Mouse (Mus musculus) midbrain, embryonic 12.5 days (tissue): Measurements from ENCODE around the gene Galnt18. TPM values are rescaled to one million over a fixed set of nuclear protein-coding genes. Genes with fewer than 3 reads are reported as not detected.

Experiments used
- ATAC-seq: fragments of 200-750 bp; cut with Nextera tagmentation; 2 replicates; pipeline ENCODE4 v1.8.0; 2017; ENCODE audit warnings: low read depth, moderate TSS enrichment, moderate library complexity; ENCODE audit not compliant: low FRiP score
- H3K27ac ChIP-seq: fragments of 300-500 bp; sonication (generic); replicated peaks from 2 replicates; pipeline ENCODE4 v1.5.1; 2016; ENCODE audit warnings: mild to moderate bottlenecking
- H3K27me3 ChIP-seq: fragments of 300-500 bp; sonication (generic); 2 replicates; pipeline ENCODE4 v1.6.1; 2016; ENCODE audit warnings: mild to moderate bottlenecking
- H3K36me3 ChIP-seq: fragments of 300-500 bp; sonication (generic); 2 replicates; pipeline ENCODE4 v1.6.1; 2016
- H3K4me1 ChIP-seq: fragments of 300-500 bp; sonication (generic); 2 replicates; pipeline ENCODE4 v1.6.1; 2016
- H3K4me2 ChIP-seq: fragments of 300-500 bp; sonication (generic); replicated peaks from 2 replicates; pipeline ENCODE4 v1.6.1; 2016; ENCODE audit warnings: mild to moderate bottlenecking, moderate library complexity
- H3K4me3 ChIP-seq: fragments of 300-500 bp; sonication (generic); 2 replicates; pipeline ENCODE4 v1.5.1; 2016; ENCODE audit warnings: mild to moderate bottlenecking
- H3K9ac ChIP-seq: fragments of 300-500 bp; sonication (generic); replicated peaks from 2 replicates; pipeline ENCODE4 v1.6.1; 2016; ENCODE audit warnings: mild to moderate bottlenecking, moderate library complexity
- H3K9me3 ChIP-seq: fragments of 300-500 bp; sonication (generic); 2 replicates; pipeline ENCODE4 v1.6.1; 2016; ENCODE audit warnings: mild to moderate bottlenecking
- WGBS: fragments of 180-500 bp; shearing (Covaris S2); methylation state at CpG from one replicate; pipeline ENCODE4 v1.1.7; 2016; 5-methylcytosine and 5-hydroxymethylcytosine counted together
- polyA plus RNA-seq: library from polyadenylated mRNA; unstranded; fragments of >200 nt; fragmentation: Nextera tagmentation; extraction: Ambion mirVana; gene quantifications from 2 replicates; pipeline ENCODE4 v1.2.1, GENCODE M21; 2016

Gene Galnt18
- polyA plus RNA-seq, 1 experiment from 2014 or later = 7.7 TPM

DNA sequence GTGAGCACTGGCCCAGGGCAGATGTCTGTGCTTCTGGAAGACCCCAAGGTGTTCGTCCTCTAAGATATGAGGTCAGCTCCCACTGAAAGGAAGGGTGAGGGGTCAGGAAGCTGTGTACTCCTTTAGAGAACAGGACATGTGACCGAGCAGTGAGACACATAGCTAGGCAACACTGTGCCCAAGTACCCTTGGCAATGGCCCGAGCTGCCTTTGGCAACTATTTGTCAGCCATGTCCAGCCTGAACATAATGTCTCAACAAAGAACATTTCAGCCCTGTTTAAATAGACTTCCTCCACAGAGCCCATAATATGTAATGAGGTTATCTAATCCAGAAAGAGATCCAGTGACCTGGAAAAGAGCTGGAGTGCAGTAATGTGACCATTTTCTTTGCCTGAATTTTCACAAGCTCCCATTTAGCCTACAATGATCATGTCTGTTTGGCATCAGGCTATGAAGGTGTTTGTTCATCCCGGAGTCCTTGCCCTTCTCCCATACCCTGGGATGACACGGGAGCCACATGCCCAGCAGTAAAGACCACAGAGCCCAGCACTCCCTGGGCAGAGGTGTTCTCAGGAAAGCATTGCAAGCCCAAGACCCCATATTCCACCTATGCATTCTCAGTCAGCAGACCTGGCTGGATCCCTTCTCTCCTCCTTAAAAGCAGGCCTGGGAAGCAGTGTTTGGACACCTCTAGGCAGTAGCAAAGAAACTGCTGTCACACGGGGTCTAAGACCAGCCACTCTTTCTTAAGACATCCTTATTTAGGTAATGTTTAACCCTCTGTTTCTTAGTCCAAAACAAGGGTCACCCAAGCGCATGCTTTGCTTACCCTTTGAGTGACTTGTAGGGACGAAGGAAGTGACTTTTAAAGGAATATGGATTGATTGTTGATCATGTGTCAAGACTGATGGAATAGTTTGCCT lies 49.2 kb downstream of the Galnt18 start:
- no peak overlapping the region for H3K4me2 ChIP-seq
- no peaks in the 10 kb centered on the region for H3K4me1 ChIP-seq
- no peak overlapping the region for H3K27ac ChIP-seq
- WGBS = 85% methylated on average over 8 of the region's 8 CpGs
- no peak overlapping the region for H3K9ac ChIP-seq
- H3K4me3 ChIP-seq = no peak overlapping the region
- no peaks in the 10 kb centered on the region for H3K27me3 ChIP-seq
- H3K9me3 ChIP-seq = no peaks in the 10 kb centered on the region
- ATAC-seq = no peak
- no peaks in the 10 kb centered on the region for H3K36me3 ChIP-seq

DNA sequence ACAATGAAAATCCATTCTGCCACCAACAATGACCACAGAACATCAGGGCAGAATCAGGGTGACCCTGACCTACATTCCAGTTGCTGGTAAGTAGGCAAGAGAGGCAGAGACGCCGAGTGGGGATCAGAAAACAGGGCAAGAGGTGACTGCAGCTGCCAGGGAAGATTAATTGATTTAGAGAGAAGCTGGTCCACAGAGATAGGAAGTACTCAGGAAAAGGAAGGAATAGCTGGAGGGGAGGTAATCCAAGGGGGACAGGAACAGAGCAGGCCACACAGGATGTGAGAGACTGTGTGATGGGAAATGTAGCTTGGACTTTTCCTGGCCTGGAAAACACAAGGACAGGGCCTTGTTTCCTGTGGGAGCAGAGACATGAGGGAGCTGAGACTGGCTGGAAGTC lies 52.8 kb downstream of the Galnt18 start:
- no peaks in the 10 kb centered on the region for H3K36me3 ChIP-seq
- H3K27ac ChIP-seq = no peak overlapping the region
- H3K4me2 ChIP-seq = no peak overlapping the region
- H3K27me3 ChIP-seq = no peaks in the 10 kb centered on the region
- no peak for ATAC-seq
- no peak overlapping the region for H3K4me3 ChIP-seq
- WGBS = 64% methylated on average over 2 of the region's 2 CpGs
- H3K4me1 ChIP-seq = no peaks in the 10 kb centered on the region
- H3K9me3 ChIP-seq = no peaks in the 10 kb centered on the region
- no peak overlapping the region for H3K9ac ChIP-seq

DNA sequence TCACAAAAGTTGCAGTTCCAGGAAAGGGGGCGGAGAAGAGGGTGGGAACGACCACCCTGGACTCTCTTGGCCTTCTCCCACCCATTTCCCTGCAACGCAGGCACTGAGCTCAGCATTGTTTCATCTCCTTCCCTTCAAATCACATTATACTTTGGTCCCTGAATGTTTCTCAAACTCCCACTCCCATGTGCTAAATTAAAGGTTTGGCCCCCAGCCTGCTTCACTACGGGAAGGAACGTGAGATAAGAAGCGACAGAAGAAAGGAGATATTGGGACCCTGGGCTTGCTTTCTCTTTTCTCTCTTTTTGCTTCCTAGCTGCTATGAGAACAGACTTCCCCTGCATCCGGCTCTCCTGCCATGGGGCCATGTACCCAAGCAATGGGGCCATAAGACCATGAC lies 55.0 kb downstream of the Galnt18 start:
- Histone ChIP-seq H3K36me3 (no peaks in the 10 kb centered on the region), H3K9me3 (no peaks in the 10 kb centered on the region), H3K27me3 (no peaks in the 10 kb centered on the region), H3K27ac (no peak overlapping the region), H3K4me3 (no peak overlapping the region), H3K4me1 (0 out of 2 replicates have a peak, but pooled peaks cover 8% of the 10 kb centered on the region), H3K9ac (no peak overlapping the region), H3K4me2 (no peak overlapping the region)
- 85% methylated on average over 7 of the region's 7 CpGs for WGBS
- ATAC-seq = no peak

DNA sequence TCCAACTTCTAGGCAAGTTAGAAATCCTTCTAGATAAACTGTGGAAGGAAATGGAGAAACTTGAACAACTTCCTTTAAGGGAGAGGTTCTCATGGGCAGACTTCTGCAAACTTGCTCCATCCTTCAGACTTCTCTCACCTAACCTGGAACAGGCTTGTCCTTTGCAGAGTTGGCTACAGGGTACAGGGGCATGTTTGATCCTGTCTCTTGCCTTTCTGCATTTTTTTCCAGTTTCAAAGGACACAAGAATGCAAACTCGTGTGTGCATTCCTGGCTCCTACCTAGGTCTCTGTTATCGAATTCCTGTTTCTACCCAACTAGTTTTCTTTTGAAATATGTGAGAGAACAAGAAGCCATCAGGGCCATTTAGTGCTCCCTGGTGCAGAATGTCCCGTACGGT lies 55.8 kb downstream of the Galnt18 start:
- ATAC-seq = no peak
- 92% methylated on average over 4 of the region's 4 CpGs for WGBS
- Histone ChIP-seq H3K27me3 (no peaks in the 10 kb centered on the region), H3K4me3 (no peak overlapping the region), H3K27ac (no peak overlapping the region), H3K9ac (no peak overlapping the region), H3K4me2 (no peak overlapping the region), H3K4me1 (0 out of 2 replicates have a peak, but pooled peaks cover 8% of the 10 kb centered on the region), H3K9me3 (no peaks in the 10 kb centered on the region), H3K36me3 (no peaks in the 10 kb centered on the region)

DNA sequence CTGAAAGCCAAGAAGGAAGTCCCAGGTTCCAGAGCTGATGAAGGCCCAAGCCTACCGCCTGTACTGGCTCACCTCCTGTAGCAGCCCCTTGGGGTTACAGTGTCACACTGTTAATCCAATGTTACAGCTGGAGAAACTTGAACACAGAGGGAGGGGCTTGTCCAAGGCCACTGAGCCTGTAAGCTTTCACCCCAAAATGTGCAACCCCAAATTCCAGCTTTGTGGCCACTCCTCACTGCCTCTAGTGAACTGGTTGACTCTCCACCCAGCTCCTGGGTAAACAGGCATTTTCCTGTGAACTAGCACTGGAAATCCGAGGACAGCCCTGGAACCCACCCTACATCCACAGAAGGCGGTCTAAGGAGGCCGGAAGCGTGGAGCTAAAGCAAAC lies 58.5 kb downstream of the Galnt18 start:
- no peak for ATAC-seq
- Histone ChIP-seq H3K27me3 (no peaks in the 10 kb centered on the region), H3K36me3 (no peaks in the 10 kb centered on the region), H3K4me3 (no peak overlapping the region), H3K9me3 (no peaks in the 10 kb centered on the region), H3K4me2 (no peak overlapping the region), H3K27ac (no peak overlapping the region), H3K4me1 (0 out of 2 replicates have a peak, but pooled peaks cover 8% of the 10 kb centered on the region), H3K9ac (no peak overlapping the region)
- 92% methylated on average over 5 of the region's 5 CpGs for WGBS

DNA sequence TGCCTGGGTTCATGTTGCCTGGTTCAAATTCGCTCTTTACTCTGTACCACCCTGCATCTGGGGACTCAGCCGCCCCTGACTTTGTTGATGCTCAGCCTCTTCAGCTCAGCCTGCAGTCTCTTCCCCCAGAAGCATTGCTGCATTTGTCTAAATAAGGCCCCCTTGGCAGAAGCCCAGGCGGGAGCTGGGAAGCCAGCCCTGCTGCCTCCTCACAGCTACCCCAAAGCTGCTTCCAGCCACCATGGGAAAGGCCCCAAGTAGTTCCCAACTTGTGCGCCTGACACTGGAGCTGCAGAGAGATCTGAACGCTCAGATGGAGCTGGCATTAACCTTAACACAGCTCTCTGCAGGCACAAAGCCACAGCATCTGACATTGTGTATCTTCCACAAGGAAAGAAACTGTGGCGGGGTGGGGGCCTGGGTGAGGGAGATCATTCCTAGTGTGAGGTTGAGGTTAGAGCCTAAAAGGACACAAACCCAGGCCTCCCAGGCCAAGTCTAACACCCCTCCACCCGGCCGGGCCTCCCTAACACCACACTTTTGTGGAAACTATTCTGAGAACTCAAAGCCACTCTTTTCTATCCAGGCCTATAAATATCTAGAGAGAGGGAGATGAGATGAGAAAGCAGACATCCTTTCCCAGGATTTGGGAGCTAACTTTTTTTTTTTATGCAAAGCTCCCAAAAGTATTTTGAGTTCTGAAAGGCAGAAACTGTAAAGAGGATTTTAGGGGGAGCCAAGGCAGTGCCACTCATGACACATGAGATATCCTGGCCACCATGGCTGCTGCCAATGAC lies 59.1 kb downstream of the Galnt18 start:
- Histone ChIP-seq H3K27ac (no peak overlapping the region), H3K9ac (no peak overlapping the region), H3K27me3 (no peaks in the 10 kb centered on the region), H3K4me1 (0 out of 2 replicates have a peak, but pooled peaks cover 8% of the 10 kb centered on the region), H3K4me3 (no peak overlapping the region), H3K4me2 (no peak overlapping the region), H3K9me3 (no peaks in the 10 kb centered on the region), H3K36me3 (no peaks in the 10 kb centered on the region)
- no peak for ATAC-seq
- 72% methylated on average over 8 of the region's 8 CpGs for WGBS

DNA sequence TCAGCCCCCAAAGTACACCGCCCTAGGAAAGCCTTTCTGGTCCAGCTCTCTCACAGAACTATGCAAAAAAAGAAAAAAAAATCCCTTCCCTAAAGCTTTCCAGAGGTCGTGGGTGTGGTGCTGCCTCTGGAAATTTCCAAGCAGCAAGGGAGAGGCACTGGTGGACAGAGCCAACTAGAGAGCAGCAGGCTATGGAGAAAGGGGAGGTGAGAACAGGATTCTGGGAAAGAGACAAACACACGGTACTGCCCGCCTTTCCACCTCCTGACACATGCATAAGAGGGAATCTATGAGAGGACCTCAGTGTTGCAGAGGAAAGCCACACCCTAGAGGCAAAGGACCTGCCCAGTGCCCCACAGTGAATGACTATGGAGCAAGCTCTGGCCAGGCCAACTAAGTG lies 60.9 kb downstream of the Galnt18 start:
- H3K27me3 ChIP-seq = no peaks in the 10 kb centered on the region
- WGBS = 81% methylated on average over 4 of the region's 4 CpGs

DNA sequence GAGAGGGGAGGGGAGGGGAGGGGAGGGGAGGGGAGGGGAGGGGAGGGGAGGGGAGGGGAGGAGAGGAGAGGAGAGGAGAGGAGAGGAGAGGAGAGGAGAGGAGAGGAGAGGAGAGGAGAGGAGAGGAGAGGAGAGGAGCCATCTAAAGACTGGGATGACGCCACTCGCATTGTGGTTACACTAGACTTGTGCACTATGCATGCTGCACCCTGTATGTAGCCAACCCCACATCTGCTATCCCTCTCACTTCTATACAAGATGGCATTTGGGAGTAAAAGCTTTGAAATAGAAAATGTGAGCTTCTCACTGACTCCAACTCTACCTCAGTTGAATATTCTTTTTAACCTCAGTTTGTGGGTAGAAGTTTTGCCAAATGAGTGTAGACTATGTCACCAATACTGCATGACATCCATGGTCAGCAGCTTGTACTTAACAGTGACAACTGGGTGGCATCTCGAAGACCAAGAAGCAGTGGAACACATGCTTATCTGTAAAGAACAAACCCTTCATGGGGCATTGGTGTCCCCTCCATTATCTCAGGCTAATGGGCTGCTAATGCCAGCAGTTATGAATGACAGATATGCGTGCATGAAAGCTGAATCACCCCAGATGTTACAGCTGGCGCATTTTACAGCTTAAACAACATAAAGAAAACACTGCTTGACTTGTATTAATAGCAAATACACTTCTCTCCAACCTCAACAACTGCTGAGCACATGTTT lies 65.0 kb downstream of the Galnt18 start:
- no peaks in the 10 kb centered on the region for H3K9me3 ChIP-seq
- no peak for ATAC-seq
- H3K27me3 ChIP-seq = no peaks in the 10 kb centered on the region
- no peak overlapping the region for H3K4me2 ChIP-seq
- H3K4me3 ChIP-seq = no peak overlapping the region
- no peak overlapping the region for H3K27ac ChIP-seq
- 0 out of 2 replicates have a peak, but pooled peaks cover under 1% of the 10 kb centered on the region for H3K4me1 ChIP-seq
- WGBS = 89% methylated on average over 5 of the region's 5 CpGs
- no peaks in the 10 kb centered on the region for H3K36me3 ChIP-seq
- H3K9ac ChIP-seq = no peak overlapping the region

More for the DNA sequence above, 60.9 kb downstream of the Galnt18 start:
- no peak overlapping the region for H3K9ac ChIP-seq
- H3K4me3 ChIP-seq = no peak overlapping the region
- H3K4me1 ChIP-seq = 0 out of 2 replicates have a peak, but pooled peaks cover 8% of the 10 kb centered on the region
- no peaks in the 10 kb centered on the region for H3K36me3 ChIP-seq
- no peak overlapping the region for H3K27ac ChIP-seq
- H3K9me3 ChIP-seq = no peaks in the 10 kb centered on the region
- no peak for ATAC-seq
- no peak overlapping the region for H3K4me2 ChIP-seq

DNA sequence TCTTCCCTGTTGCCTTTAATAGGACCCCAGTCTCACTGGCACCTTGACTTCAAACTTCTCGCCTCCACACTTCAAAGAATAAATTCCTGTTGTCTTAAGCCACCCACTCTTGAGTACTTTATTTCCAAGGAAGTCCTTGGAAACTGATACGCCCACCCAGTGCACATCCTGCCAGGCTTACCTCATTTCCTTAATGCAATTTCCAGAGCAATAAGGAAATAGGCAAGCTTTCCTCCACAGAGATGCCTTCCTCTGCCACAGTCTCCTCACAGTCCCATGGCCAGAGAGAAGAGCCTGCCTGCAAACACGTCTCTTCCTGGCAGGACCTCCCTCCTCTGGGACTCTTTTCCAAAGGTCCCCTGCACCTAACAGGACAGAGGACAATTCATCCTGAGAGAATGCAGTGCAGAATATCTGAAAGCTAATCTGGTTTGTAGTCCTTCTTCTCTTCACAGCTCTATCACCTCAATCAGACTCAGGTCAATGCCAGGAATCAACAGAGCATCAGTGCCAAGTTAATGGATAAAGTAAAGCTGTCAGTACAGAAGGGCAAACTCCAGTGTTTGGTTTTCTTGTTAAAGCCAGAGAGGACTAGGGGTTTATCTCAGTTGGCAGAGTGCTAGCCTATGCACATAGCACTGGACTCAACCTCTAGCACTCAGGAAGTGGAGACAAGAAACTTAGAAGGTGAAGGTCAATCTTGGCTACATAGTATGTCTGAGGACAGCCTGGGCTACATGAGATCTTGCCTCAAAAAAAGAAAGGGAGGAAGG lies 65.8 kb downstream of the Galnt18 start:
- 84% methylated on average over 3 of the region's 3 CpGs for WGBS
- Histone ChIP-seq H3K27ac (no peak overlapping the region), H3K9me3 (no peaks in the 10 kb centered on the region), H3K4me1 (no peaks in the 10 kb centered on the region), H3K4me2 (no peak overlapping the region), H3K36me3 (no peaks in the 10 kb centered on the region), H3K4me3 (no peak overlapping the region), H3K9ac (no peak overlapping the region), H3K27me3 (no peaks in the 10 kb centered on the region)
- no peak for ATAC-seq

DNA sequence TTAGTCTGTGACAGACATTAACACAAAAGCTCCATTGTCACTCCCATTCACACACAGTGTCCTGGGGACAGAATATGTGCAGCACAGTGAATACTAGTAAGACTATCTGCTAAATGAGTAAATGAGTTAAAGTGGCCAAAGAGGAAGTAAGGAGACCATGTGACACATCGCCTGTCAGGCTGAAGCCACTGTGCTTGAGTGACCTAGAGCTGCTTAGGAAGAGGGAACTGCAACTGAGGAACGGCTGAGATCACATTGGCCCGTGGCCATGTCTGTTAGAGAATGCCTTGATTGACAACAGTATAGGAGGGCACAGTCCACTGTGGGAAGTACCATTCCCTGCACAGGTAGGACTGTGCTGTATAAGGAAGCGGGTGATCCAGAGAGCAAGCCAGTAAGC lies 67.0 kb downstream of the Galnt18 start:
- H3K9ac ChIP-seq = no peak overlapping the region
- no peak overlapping the region for H3K4me2 ChIP-seq
- no peak for ATAC-seq
- no peaks in the 10 kb centered on the region for H3K27me3 ChIP-seq
- WGBS = 86% methylated on average over 4 of the region's 4 CpGs
- no peaks in the 10 kb centered on the region for H3K4me1 ChIP-seq
- no peaks in the 10 kb centered on the region for H3K9me3 ChIP-seq
- no peak overlapping the region for H3K4me3 ChIP-seq
- H3K27ac ChIP-seq = no peak overlapping the region
- no peaks in the 10 kb centered on the region for H3K36me3 ChIP-seq

DNA sequence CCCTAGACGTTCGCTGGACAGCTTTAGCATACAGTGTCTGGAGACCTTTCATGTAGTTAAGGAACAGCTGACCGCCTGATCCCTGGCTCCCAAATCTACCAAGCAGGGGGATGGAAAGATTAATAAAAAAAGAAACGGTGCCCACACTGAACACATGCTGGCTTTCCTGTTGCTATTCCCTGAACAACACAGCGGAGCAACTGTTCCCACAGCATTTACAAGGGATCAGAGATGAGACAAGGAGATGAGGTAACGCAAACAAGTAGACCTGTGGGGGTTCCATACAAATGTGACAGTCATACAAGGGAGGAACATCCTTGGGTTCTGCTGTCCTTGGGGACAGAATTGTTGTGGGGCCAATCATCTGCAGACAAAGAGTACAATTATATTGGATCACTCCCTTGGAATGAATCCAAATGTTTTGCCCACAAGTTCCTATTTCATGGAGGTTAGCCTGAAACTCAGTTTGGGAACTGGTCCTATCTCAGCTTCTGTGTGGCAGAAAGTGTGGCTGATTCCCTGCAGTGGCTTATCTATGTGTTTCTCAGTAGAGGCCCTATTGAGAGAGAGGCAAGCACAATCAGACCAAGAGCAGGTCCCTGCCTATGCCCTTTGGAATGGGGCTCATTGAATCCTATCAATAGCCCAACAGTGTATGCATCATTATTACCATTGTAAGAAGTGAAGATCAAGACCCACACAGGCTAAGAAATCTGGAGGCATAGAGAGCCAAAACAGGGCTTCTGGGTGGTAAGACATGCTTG lies 68.5 kb downstream of the Galnt18 start:
- ATAC-seq = no peak
- H3K27me3 ChIP-seq = no peaks in the 10 kb centered on the region
- no peak overlapping the region for H3K27ac ChIP-seq
- no peaks in the 10 kb centered on the region for H3K36me3 ChIP-seq
- H3K4me2 ChIP-seq = no peak overlapping the region
- 84% methylated on average over 6 of the region's 6 CpGs for WGBS
- H3K9ac ChIP-seq = no peak overlapping the region
- H3K9me3 ChIP-seq = no peaks in the 10 kb centered on the region
- no peaks in the 10 kb centered on the region for H3K4me1 ChIP-seq
- no peak overlapping the region for H3K4me3 ChIP-seq
